Mouse (Mus musculus): ENCODE results near the gene Rnf114. TPM values are rescaled to one million over a fixed set of nuclear protein-coding genes. Genes with fewer than 3 reads are reported as not detected.
A peak's percentile ranks its signal among the peaks of the same experiment; 100 is the strongest.

Rnf114 gene
- polyA plus RNA-seq, 1 experiment = 33.5 TPM

- no peaks in the 10 kb centered on the region; the same call in 1 of the 2 replicates for H3K4me1 ChIP-seq (ENCODE audit: control insufficient read depth, insufficient read depth, low read length)
- no peak overlapping the region for H3K27ac ChIP-seq (ENCODE audit: control insufficient read depth, insufficient read depth, low read depth, low read length, poor library complexity)
- WGBS = 92% methylated on average over 5 of the region's 5 CpGs
- TF ChIP-seq POLR2A (IDR thresholded peaks at IDR 0.05; ENCODE audit: borderline replicate concordance, control insufficient read depth, low read depth, low read length) = no peak
- peak; percentile 11; the same call in 1 of the 2 replicates for TF ChIP-seq CTCF (IDR thresholded peaks at IDR 0.05; ENCODE audit: control insufficient read depth, insufficient read depth, low read length)
- H3K4me3 ChIP-seq (replicated peaks; ENCODE audit: control insufficient read depth, low read depth, low read length) = no peak overlapping the region
Measured at GRCm38 (mm10) chr2:167512970-167513369, 20.5 kb downstream of the Rnf114 start.

DNA sequence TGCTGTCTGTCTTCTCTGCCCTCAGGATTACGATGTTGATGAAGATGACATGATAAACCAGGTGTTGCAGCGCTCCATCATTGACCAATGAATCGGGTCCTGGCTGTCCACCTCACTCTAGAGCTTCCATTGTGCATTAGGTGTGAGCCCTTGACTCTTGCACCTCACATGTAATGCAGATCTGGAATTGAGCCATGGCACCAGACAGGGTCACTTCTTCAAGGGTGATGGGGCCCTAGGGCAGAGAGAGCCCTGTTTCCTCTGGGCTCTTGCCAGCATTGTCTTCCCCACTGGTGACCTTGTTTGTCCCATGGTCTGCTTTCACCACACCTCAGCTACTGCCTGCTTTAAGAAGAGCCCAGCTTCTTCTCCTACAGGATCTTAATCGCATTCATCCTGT, 22.2 kb downstream of the Rnf114 start:
- 96% methylated on average over 4 of the region's 4 CpGs for WGBS
- TF ChIP-seq POLR2A (IDR thresholded peaks at IDR 0.05; ENCODE audit: borderline replicate concordance, control insufficient read depth, low read depth, low read length) = no peak
- no peak for TF ChIP-seq CTCF (IDR thresholded peaks at IDR 0.05; ENCODE audit: control insufficient read depth, insufficient read depth, low read length)

GRCm38 (mm10) chr2:167515688-167516087, 23.2 kb downstream of the Rnf114 start:
- H3K4me3 ChIP-seq (replicated peaks; ENCODE audit: control insufficient read depth, low read depth, low read length) = no peak overlapping the region
- no peaks in the 10 kb centered on the region; the same call in 1 of the 2 replicates for H3K4me1 ChIP-seq (ENCODE audit: control insufficient read depth, insufficient read depth, low read length)
- no peak for TF ChIP-seq CTCF (IDR thresholded peaks at IDR 0.05; ENCODE audit: control insufficient read depth, insufficient read depth, low read length)
- no peak for TF ChIP-seq POLR2A (IDR thresholded peaks at IDR 0.05; ENCODE audit: borderline replicate concordance, control insufficient read depth, low read depth, low read length)
- WGBS = 77% methylated on average over 5 of the region's 5 CpGs
- H3K27ac ChIP-seq (ENCODE audit: control insufficient read depth, insufficient read depth, low read depth, low read length, poor library complexity) = no peak overlapping the region

More for the DNA sequence above, 22.2 kb downstream of the Rnf114 start:
- Histone ChIP-seq H3K4me1 (ENCODE audit: control insufficient read depth, insufficient read depth, low read length) (no peaks in the 10 kb centered on the region; the same call in 1 of the 2 replicates), H3K4me3 (replicated peaks; ENCODE audit: control insufficient read depth, low read depth, low read length) (no peak overlapping the region), H3K27ac (ENCODE audit: control insufficient read depth, insufficient read depth, low read depth, low read length, poor library complexity) (no peak overlapping the region)

DNA sequence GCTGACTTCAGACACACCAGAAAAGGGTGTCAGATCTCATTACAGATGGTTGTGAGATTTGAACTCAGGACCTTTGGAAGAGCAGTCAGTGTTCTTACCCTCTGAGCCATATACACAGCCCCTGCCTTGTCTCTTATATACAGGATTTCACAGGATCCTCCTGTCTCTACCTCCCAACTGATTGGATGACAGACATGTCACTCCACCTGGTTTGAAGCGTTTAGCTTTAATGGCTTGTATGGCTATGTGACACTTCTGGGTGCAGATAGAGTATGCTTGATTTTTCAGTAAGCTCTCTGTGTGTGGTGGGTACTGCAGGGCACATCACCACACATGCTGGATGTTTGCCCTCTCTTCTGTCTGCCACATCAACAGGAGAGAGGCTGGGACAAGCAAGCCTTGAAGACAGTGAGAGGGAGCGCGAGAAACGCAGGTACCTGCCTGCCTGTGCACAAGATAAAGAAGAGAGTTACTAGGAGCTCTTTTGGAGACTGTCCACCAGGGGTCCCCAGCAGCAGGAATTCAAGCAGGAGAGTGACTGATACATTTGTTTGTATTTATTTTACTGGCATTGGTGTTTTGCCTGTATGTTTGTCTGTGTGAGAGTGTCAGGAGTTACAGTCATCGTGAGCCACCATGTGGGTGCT, 27.3 kb downstream of the Rnf114 start:
- 81% methylated on average over 5 of the region's 5 CpGs for WGBS
- TF ChIP-seq CTCF (IDR thresholded peaks at IDR 0.05; ENCODE audit: control insufficient read depth, insufficient read depth, low read length) (no peak), POLR2A (IDR thresholded peaks at IDR 0.05; ENCODE audit: borderline replicate concordance, control insufficient read depth, low read depth, low read length) (no peak)
- Histone ChIP-seq H3K4me1 (ENCODE audit: control insufficient read depth, insufficient read depth, low read length) (no peaks in the 10 kb centered on the region), H3K27ac (ENCODE audit: control insufficient read depth, insufficient read depth, low read depth, low read length, poor library complexity) (no peak overlapping the region), H3K4me3 (replicated peaks; ENCODE audit: control insufficient read depth, low read depth, low read length) (no peak overlapping the region)

DNA sequence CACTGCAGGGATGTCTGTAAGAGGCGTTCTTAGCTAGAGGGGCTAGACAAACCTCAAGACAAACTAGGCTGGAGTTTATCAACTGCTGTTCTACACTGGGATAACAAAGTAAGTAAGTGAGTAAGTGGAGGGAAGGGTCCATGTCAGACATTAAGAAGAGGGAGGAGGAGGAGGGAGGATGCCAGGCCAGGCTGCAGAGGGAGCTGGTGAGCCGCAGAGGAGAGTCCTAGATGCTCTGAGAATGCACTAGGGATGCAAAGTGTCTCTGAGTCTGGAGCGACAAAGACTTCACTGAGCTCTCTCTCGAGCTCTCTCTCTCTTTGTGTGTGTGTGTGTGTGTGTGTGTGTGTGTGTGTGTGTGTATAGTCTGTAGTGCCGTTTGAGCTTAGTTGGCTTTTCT, 35.8 kb downstream of the Rnf114 start:
- no peak overlapping the region for H3K27ac ChIP-seq (ENCODE audit: control insufficient read depth, insufficient read depth, low read depth, low read length, poor library complexity)
- TF ChIP-seq CTCF (IDR thresholded peaks at IDR 0.05; ENCODE audit: control insufficient read depth, insufficient read depth, low read length) (peak; percentile 61), POLR2A (IDR thresholded peaks at IDR 0.05; ENCODE audit: borderline replicate concordance, control insufficient read depth, low read depth, low read length) (no peak)
- H3K4me3 ChIP-seq (replicated peaks; ENCODE audit: control insufficient read depth, low read depth, low read length) = no peak overlapping the region
- H3K4me1 ChIP-seq (ENCODE audit: control insufficient read depth, insufficient read depth, low read length) = no peaks in the 10 kb centered on the region
- 40% methylated on average over 5 of the region's 5 CpGs for WGBS

- 85% methylated on average over 5 of the region's 5 CpGs for WGBS
- Histone ChIP-seq H3K4me1 (ENCODE audit: control insufficient read depth, insufficient read depth, low read length) (no peaks in the 10 kb centered on the region), H3K4me3 (replicated peaks; ENCODE audit: control insufficient read depth, low read depth, low read length) (no peak overlapping the region), H3K27ac (ENCODE audit: control insufficient read depth, insufficient read depth, low read depth, low read length, poor library complexity) (no peak overlapping the region)
- TF ChIP-seq CTCF (IDR thresholded peaks at IDR 0.05; ENCODE audit: control insufficient read depth, insufficient read depth, low read length) = no peak
- TF ChIP-seq POLR2A (IDR thresholded peaks at IDR 0.05; ENCODE audit: borderline replicate concordance, control insufficient read depth, low read depth, low read length) = no peak
Measured at GRCm38 (mm10) chr2:167529935-167530513, 37.6 kb downstream of the Rnf114 start.

DNA sequence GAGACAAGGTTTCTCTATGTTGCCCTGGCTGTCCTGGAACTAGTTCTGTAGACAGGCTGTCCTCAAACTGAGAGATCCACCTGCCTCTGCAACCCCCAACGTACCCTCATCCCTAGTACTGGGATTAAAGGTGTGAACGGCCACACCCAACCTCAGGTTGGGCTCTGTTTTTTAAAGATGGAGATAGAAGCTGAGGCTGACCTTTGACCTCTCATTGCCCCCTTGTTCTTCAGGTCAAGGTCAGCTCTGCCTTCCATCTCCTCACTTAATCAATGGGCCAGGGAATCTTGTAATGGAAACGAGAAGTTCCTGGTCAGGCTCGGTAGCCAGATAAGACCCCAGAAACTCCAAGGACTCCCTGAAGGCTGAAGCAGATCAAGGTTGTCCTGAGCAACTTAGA, 38.1 kb downstream of the Rnf114 start:
- 81% methylated on average over 4 of the region's 4 CpGs for WGBS
- H3K4me3 ChIP-seq (replicated peaks; ENCODE audit: control insufficient read depth, low read depth, low read length) = no peak overlapping the region
- TF ChIP-seq POLR2A (IDR thresholded peaks at IDR 0.05; ENCODE audit: borderline replicate concordance, control insufficient read depth, low read depth, low read length) (no peak), CTCF (IDR thresholded peaks at IDR 0.05; ENCODE audit: control insufficient read depth, insufficient read depth, low read length) (no peak)

GRCm38 (mm10) chr2:167532131-167532530, 39.7 kb downstream of the Rnf114 start:
- Histone ChIP-seq H3K4me1 (ENCODE audit: control insufficient read depth, insufficient read depth, low read length) (no peaks in the 10 kb centered on the region; the same call in 1 of the 2 replicates), H3K4me3 (replicated peaks; ENCODE audit: control insufficient read depth, low read depth, low read length) (no peak overlapping the region), H3K27ac (ENCODE audit: control insufficient read depth, insufficient read depth, low read depth, low read length, poor library complexity) (no peak overlapping the region)
- WGBS = 23% methylated on average over 13 of the region's 13 CpGs
- TF ChIP-seq POLR2A (IDR thresholded peaks at IDR 0.05; ENCODE audit: borderline replicate concordance, control insufficient read depth, low read depth, low read length) = no peak
- peak; percentile 83 for TF ChIP-seq CTCF (IDR thresholded peaks at IDR 0.05; ENCODE audit: control insufficient read depth, insufficient read depth, low read length)

More for the DNA sequence above, 38.1 kb downstream of the Rnf114 start:
- Histone ChIP-seq H3K27ac (ENCODE audit: control insufficient read depth, insufficient read depth, low read depth, low read length, poor library complexity) (no peak overlapping the region), H3K4me1 (ENCODE audit: control insufficient read depth, insufficient read depth, low read length) (no peaks in the 10 kb centered on the region)
